Mouse (Mus musculus) myocyte (in vitro differentiated cells): ENCODE results near the gene Vapb. TPM values are rescaled to one million over a fixed set of nuclear protein-coding genes. Genes with fewer than 3 reads are reported as not detected.

Source experiments
- H3K27me3 ChIP-seq: one replicate; pipeline ENCODE4 v1.6.1; 2011; ENCODE audit not compliant: control insufficient read depth, insufficient read depth, insufficient read length
- H3K36me3 ChIP-seq: one replicate; pipeline ENCODE4 v1.6.1; 2011; ENCODE audit not compliant: control insufficient read depth, insufficient read depth
- H3K4me2 ChIP-seq: one replicate; pipeline ENCODE4 v1.6.1; 2011; ENCODE audit warnings: low read depth, control low read depth
- H3K4me3 ChIP-seq: one replicate; pipeline ENCODE4 v1.5.1; 2011; ENCODE audit warnings: mild to moderate bottlenecking, control low read depth, moderate library complexity
- H3K79me2 ChIP-seq: one replicate; pipeline ENCODE4 v1.6.1; 2011; ENCODE audit not compliant: control insufficient read depth, insufficient read depth
- H3ac ChIP-seq: one replicate; pipeline ENCODE4 v1.6.1; 2011; ENCODE audit not compliant: control insufficient read depth, insufficient read length
- CEBPB ChIP-seq: IDR thresholded peaks from 2 replicates; pipeline ENCODE4 v1.6.1; 2011; ENCODE audit warnings: mild to moderate bottlenecking, moderate library complexity; ENCODE audit not compliant: poor library complexity, insufficient read depth, severe bottlenecking
- E2F4 ChIP-seq: IDR thresholded peaks from one replicate; pipeline ENCODE4 v1.6.1; 2011; ENCODE audit warnings: mild to moderate bottlenecking, control low read depth, moderate library complexity; ENCODE audit not compliant: insufficient read depth
- MAX ChIP-seq: IDR thresholded peaks from one replicate; pipeline ENCODE4 v1.6.1; 2011; ENCODE audit warnings: low read depth, mild to moderate bottlenecking, control low read depth
- MYOD1 ChIP-seq, 3 experiments: IDR thresholded peaks; one replicate each; pipeline ENCODE4 v1.6.1; 2011; ENCODE audit warnings: control low read depth in 2 of 3, low read depth in 2 of 3, mild to moderate bottlenecking in 2 of 3, moderate library complexity in 1 of 3; ENCODE audit not compliant: insufficient read length in 2 of 3, control insufficient read depth in 1 of 3
- MYOG ChIP-seq, 3 experiments: IDR thresholded peaks; one replicate each; pipeline ENCODE4 v1.6.1; 2011; ENCODE audit warnings: control low read depth in 2 of 3, low read depth in 2 of 3, mild to moderate bottlenecking in 2 of 3; ENCODE audit not compliant: insufficient read length in 2 of 3, control insufficient read depth in 1 of 3, insufficient read depth in 1 of 3
- POLR2A ChIP-seq: IDR thresholded peaks from one replicate; pipeline ENCODE4 v1.6.1; 2011; ENCODE audit warnings: low read depth, mild to moderate bottlenecking, control low read depth, moderate library complexity; ENCODE audit not compliant: insufficient read length
- POLR2AphosphoS2 ChIP-seq: IDR thresholded peaks from one replicate; pipeline ENCODE4 v1.6.1; 2011; ENCODE audit warnings: low read depth, control low read depth; ENCODE audit not compliant: insufficient read length
- REST ChIP-seq: IDR thresholded peaks from one replicate; pipeline ENCODE4 v1.6.1; 2011; ENCODE audit warnings: mild to moderate bottlenecking, control low read depth, moderate library complexity; ENCODE audit not compliant: insufficient read depth, insufficient read length
- SRF ChIP-seq: IDR thresholded peaks from one replicate; pipeline ENCODE4 v1.6.1; 2011; ENCODE audit warnings: low read depth; ENCODE audit not compliant: control insufficient read depth, insufficient read length
- TCF12 ChIP-seq: IDR thresholded peaks from one replicate; pipeline ENCODE4 v1.6.1; 2011; ENCODE audit warnings: mild to moderate bottlenecking, control low read depth; ENCODE audit not compliant: poor library complexity, insufficient read depth, severe bottlenecking
- TCF3 ChIP-seq: IDR thresholded peaks from one replicate; pipeline ENCODE4 v1.6.1; 2011; ENCODE audit warnings: low read depth, control low read depth; ENCODE audit not compliant: insufficient read length
- USF1 ChIP-seq: IDR thresholded peaks from one replicate; pipeline ENCODE4 v1.6.1; 2011; ENCODE audit warnings: low read depth, mild to moderate bottlenecking, control low read depth, moderate library complexity
- polyA plus RNA-seq: library from polyadenylated mRNA; unstranded; fragments of >200 nt; fragmentation: generic; extraction: Trizol; gene quantifications from one replicate; pipeline ENCODE4 v1.2.1, GENCODE M21; 2012; ENCODE audit warnings: missing spikeins

Gene Vapb
- polyA plus RNA-seq, 1 experiment = 53.8 TPM

- Histone ChIP-seq H3K79me2 (no peaks in the 10 kb centered on the region), H3ac (no peak overlapping the region), H3K4me3 (no peak overlapping the region), H3K27me3 (no peaks in the 10 kb centered on the region), H3K36me3 (no peaks in the 10 kb centered on the region), H3K4me2 (no peak overlapping the region)
- TF ChIP-seq CEBPB (no peak), TCF3 (no peak), USF1 (no peak), MYOG (IDR thresholded peaks at IDR 0.05; ENCODE audit: control insufficient read depth in 1 of 3, insufficient read depth in 1 of 3, insufficient read length in 2 of 3, low read depth in 2 of 3) (no peak), MYOD1 (IDR thresholded peaks at IDR 0.05; ENCODE audit: control insufficient read depth in 1 of 3, insufficient read length in 2 of 3, low read depth in 2 of 3) (no peak), POLR2A (no peak), MAX (no peak), SRF (no peak), TCF12 (no peak), POLR2AphosphoS2 (no peak), E2F4 (no peak), REST (no peak)
These were observed 58.7 kb downstream of the Vapb start for GRCm38 (mm10) chr2:173795801-173796673.

- H3K4me3 ChIP-seq = no peak overlapping the region
- H3ac ChIP-seq = no peak overlapping the region
- no peaks in the 10 kb centered on the region for H3K79me2 ChIP-seq
- H3K27me3 ChIP-seq = no peaks in the 10 kb centered on the region
- no peak for TF ChIP-seq SRF
- no peak for TF ChIP-seq TCF12
- TF ChIP-seq MYOD1 (IDR thresholded peaks at IDR 0.05; ENCODE audit: control insufficient read depth in 1 of 3, insufficient read length in 2 of 3, low read depth in 2 of 3) = no peak
- no peak for TF ChIP-seq USF1
- TF ChIP-seq POLR2A = no peak
- TF ChIP-seq MYOG (IDR thresholded peaks at IDR 0.05; ENCODE audit: control insufficient read depth in 1 of 3, insufficient read depth in 1 of 3, insufficient read length in 2 of 3, low read depth in 2 of 3) = no peak
- TF ChIP-seq TCF3 = no peak
- TF ChIP-seq POLR2AphosphoS2 = no peak
- TF ChIP-seq CEBPB = no peak
- TF ChIP-seq REST = no peak
- TF ChIP-seq E2F4 = no peak
- H3K36me3 ChIP-seq = no peaks in the 10 kb centered on the region
- H3K4me2 ChIP-seq = no peak overlapping the region
These were observed 59.3 kb downstream of the Vapb start for GRCm38 (mm10) chr2:173796674-173796963.

GRCm38 (mm10) chr2:173799513-173799912 lies 62.2 kb downstream of the Vapb start:
- H3ac ChIP-seq = no peak overlapping the region
- H3K27me3 ChIP-seq = no peaks in the 10 kb centered on the region
- no peak overlapping the region for H3K4me3 ChIP-seq
- TF ChIP-seq MAX = no peak
- TF ChIP-seq SRF = no peak
- TF ChIP-seq TCF3 = no peak
- no peak for TF ChIP-seq POLR2AphosphoS2
- TF ChIP-seq E2F4 = no peak
- TF ChIP-seq USF1 = no peak
- TF ChIP-seq TCF12 = no peak
- TF ChIP-seq MYOD1 (IDR thresholded peaks at IDR 0.05; ENCODE audit: control insufficient read depth in 1 of 3, insufficient read length in 2 of 3, low read depth in 2 of 3) = no peak
- TF ChIP-seq MYOG (IDR thresholded peaks at IDR 0.05; ENCODE audit: control insufficient read depth in 1 of 3, insufficient read depth in 1 of 3, insufficient read length in 2 of 3, low read depth in 2 of 3) = no peak
- H3K4me2 ChIP-seq = no peak overlapping the region
- no peaks in the 10 kb centered on the region for H3K36me3 ChIP-seq
- H3K79me2 ChIP-seq = no peaks in the 10 kb centered on the region

- H3K4me3 ChIP-seq = no peak overlapping the region
- H3K36me3 ChIP-seq = no peaks in the 10 kb centered on the region
- H3K27me3 ChIP-seq = no peaks in the 10 kb centered on the region
- no peak overlapping the region for H3ac ChIP-seq
- no peak overlapping the region for H3K4me2 ChIP-seq
- TF ChIP-seq POLR2AphosphoS2 = no peak
- no peak for TF ChIP-seq POLR2A
- TF ChIP-seq MAX = no peak
- H3K79me2 ChIP-seq = no peaks in the 10 kb centered on the region
These were observed 63.3 kb downstream of the Vapb start for GRCm38 (mm10) chr2:173800566-173800965.

- no peak for TF ChIP-seq E2F4
- H3K4me3 ChIP-seq = no peak overlapping the region
- no peaks in the 10 kb centered on the region for H3K79me2 ChIP-seq
- H3K4me2 ChIP-seq = no peak overlapping the region
- no peak overlapping the region for H3ac ChIP-seq
- H3K27me3 ChIP-seq = no peaks in the 10 kb centered on the region
- no peaks in the 10 kb centered on the region for H3K36me3 ChIP-seq
These were observed 64.1 kb downstream of the Vapb start for GRCm38 (mm10) chr2:173801405-173801876.
